Mouse (Mus musculus): ENCODE measurements at regions not wholly inside any gene's neighbourhood (a gene's known extent, or its start where the extent isn't known, plus 50 kb on each side); places are given as distances from the start of the nearest gene placed in this dataset.

DNA sequence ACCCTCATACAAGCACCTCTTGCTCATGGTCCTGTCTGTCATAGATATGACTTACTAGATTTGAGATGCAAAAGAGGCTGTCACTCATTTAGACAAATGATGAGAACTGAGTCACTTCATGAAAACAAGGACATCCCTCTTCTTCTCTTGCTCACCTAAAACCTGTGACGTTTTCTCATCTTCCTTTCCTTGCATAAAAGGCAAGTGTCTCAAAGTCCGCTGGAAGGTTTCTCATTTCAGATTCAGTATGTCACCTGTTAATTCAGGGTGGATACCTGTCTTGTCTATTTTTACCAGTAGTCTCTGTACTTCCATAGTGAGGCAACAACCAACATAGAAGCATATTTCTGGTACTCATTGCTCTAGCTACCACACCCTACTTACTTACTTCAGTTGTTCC lies 325.6 kb downstream of the Car8 start:
- H3K9me3 ChIP-seq (replicated peaks; ENCODE audit: low read length): no peaks in the 10 kb centered on the region
- DNase-seq (ENCODE audit: extremely low read depth): peak; percentile 76
- no peak overlapping the region for H3K9ac ChIP-seq (ENCODE audit: insufficient read depth, low read depth)
- dilution Hi-C loops (cut with MboI; ENCODE audit: extremely low pct_ligation_motif_present, extremely low pct_unique_long_range_greater_than_20kb, low sequenced_read_pairs): no loop called here
- TF ChIP-seq EP300 (IDR thresholded peaks at IDR 0.05; ENCODE audit: low read length) (no peak), RCOR1 (conservative IDR thresholded peaks at IDR 0.05; ENCODE audit: low read depth, low read length) (no peak), IRF4 (IDR thresholded peaks at IDR 0.05; ENCODE audit: low read depth, low read length) (peak; percentile 68), POLR2AphosphoS2 (IDR thresholded peaks at IDR 0.05; ENCODE audit: low read depth, low read length) (no peak), UBTF (IDR thresholded peaks at IDR 0.05; ENCODE audit: low read depth, low read length) (no peak), GABPA (IDR thresholded peaks at IDR 0.05; ENCODE audit: insufficient replicate concordance, low read depth, low read length) (no peak), MEF2A (IDR thresholded peaks at IDR 0.05; ENCODE audit: borderline replicate concordance, low read depth, low read length) (peak; percentile 58), ZC3H11A (IDR thresholded peaks at IDR 0.05; ENCODE audit: low read depth, low read length) (no peak), MXI1 (IDR thresholded peaks at IDR 0.05; ENCODE audit: low read depth, low read length) (no peak), CHD1 (IDR thresholded peaks at IDR 0.05; ENCODE audit: low read depth, low read length) (no peak), JUN (IDR thresholded peaks at IDR 0.05; ENCODE audit: insufficient read depth, low read depth, low read length) (peak; percentile 62; the same call in 1 of the 2 replicates), CHD2 (IDR thresholded peaks at IDR 0.05; ENCODE audit: low read length) (no peak), JUND (conservative IDR thresholded peaks at IDR 0.05; ENCODE audit: low read depth, low read length) (peak; percentile 39; the same call in 1 of the 2 replicates), TCF12 (IDR thresholded peaks at IDR 0.05; ENCODE audit: low read depth, low read length) (no peak), BHLHE40 (IDR thresholded peaks at IDR 0.05; ENCODE audit: low read depth, low read length) (no peak), NRF1 (IDR thresholded peaks at IDR 0.05; ENCODE audit: low read depth, low read length) (no peak), SIN3A (IDR thresholded peaks at IDR 0.05; ENCODE audit: low read length) (no peak), PAX5 (IDR thresholded peaks at IDR 0.05; ENCODE audit: low read length) (no peak), E2F4 (IDR thresholded peaks at IDR 0.05; ENCODE audit: insufficient replicate concordance, low read depth, low read length) (no peak), RAD21 (IDR thresholded peaks at IDR 0.05; ENCODE audit: low read depth, low read length) (no peak), MYC (IDR thresholded peaks at IDR 0.05; ENCODE audit: low read depth, low read length) (no peak), TBP (conservative IDR thresholded peaks at IDR 0.05; ENCODE audit: low read depth, low read length) (no peak), MAZ (IDR thresholded peaks at IDR 0.05; ENCODE audit: low read depth, low read length) (no peak), ZMIZ1 (IDR thresholded peaks at IDR 0.05; ENCODE audit: low read depth, low read length) (no peak), SMC3 (IDR thresholded peaks at IDR 0.05; ENCODE audit: low read depth, low read length) (no peak), MAFK (IDR thresholded peaks at IDR 0.05; ENCODE audit: insufficient replicate concordance, low read length) (no peak), USF2 (conservative IDR thresholded peaks at IDR 0.05; ENCODE audit: low read depth, low read length) (no peak), MAX (IDR thresholded peaks at IDR 0.05; ENCODE audit: low read length) (no peak), KAT2A (IDR thresholded peaks at IDR 0.05; ENCODE audit: insufficient replicate concordance, low read length) (no peak), ELF1 (IDR thresholded peaks at IDR 0.05; ENCODE audit: low read depth, low read length) (no peak), USF1 (IDR thresholded peaks at IDR 0.05; ENCODE audit: low read depth, low read length) (no peak), CTCF (conservative IDR thresholded peaks at IDR 0.05 in 1 of 2, IDR thresholded peaks at IDR 0.05 in 1 of 2; ENCODE audit: low read depth in 2 of 2, low read length in 2 of 2) (no peak), ETS1 (conservative IDR thresholded peaks at IDR 0.05; ENCODE audit: low read depth, low read length) (peak; percentile 60; the same call in 1 of the 2 replicates), NELFE (IDR thresholded peaks at IDR 0.05; ENCODE audit: low read depth, low read length) (no peak), ZNF384 (IDR thresholded peaks at IDR 0.05; ENCODE audit: low read depth, low read length) (no peak), ZKSCAN1 (IDR thresholded peaks at IDR 0.05; ENCODE audit: borderline replicate concordance, low read depth, low read length) (no peak), POLR2A (IDR thresholded peaks at IDR 0.05; ENCODE audit: low read depth, low read length) (no peak; the same call in 1 of the 2 replicates), HCFC1 (IDR thresholded peaks at IDR 0.05; ENCODE audit: low read depth, low read length) (no peak)
- H3K4me3 ChIP-seq (replicated peaks in 1 of 3; ENCODE audit: low read depth in 2 of 3, low read length in 2 of 3, poor library complexity in 1 of 3): no peak overlapping the region
- in situ Hi-C loops (cut with MboI; ENCODE audit: low pct_ligation_motif_present, low pct_unique_long_range_greater_than_20kb, low sequenced_read_pairs): no loop called here
- peak overlapping the region; percentile 71 for H3K4me2 ChIP-seq (ENCODE audit: insufficient read depth, low read depth, poor library complexity, severe bottlenecking)
- no peaks in the 10 kb centered on the region for H3K27me3 ChIP-seq (replicated peaks)
- H3K27ac ChIP-seq (ENCODE audit: insufficient read depth, low read depth): peak overlapping the region; percentile 71
- no peaks in the 10 kb centered on the region for H3K79me2 ChIP-seq (replicated peaks; ENCODE audit: control insufficient read depth, extremely low read depth, insufficient read depth, poor library complexity, severe bottlenecking)
- H3K4me1 ChIP-seq (ENCODE audit: control insufficient read depth in 1 of 2, insufficient read depth in 2 of 2): peaks cover 13 to 19% of the 10 kb centered on the region in 2 experiments
- no peaks in the 10 kb centered on the region for H3K36me3 ChIP-seq (replicated peaks in 1 of 2; ENCODE audit: control insufficient read depth in 1 of 2, insufficient read depth in 1 of 2, low read length in 1 of 2)

Data from CH12.LX (cell line).